Mouse (Mus musculus): ENCODE results near the gene 9530003J23Rik. TPM values are rescaled to one million over a fixed set of nuclear protein-coding genes. Genes with fewer than 3 reads are reported as not detected.
A peak's percentile ranks its signal among the peaks of the same experiment; 100 is the strongest.

The 9530003J23Rik gene
- polyA plus RNA-seq, 1 experiment from 2014 or later = not detected

- Histone ChIP-seq H3K36me3 (ENCODE audit: control insufficient read depth, insufficient read depth, low read length) (no peaks in the 10 kb centered on the region), H3K27ac (ENCODE audit: low read length) (no peak overlapping the region), H3K4me1 (ENCODE audit: control insufficient read depth, insufficient read depth, low read length) (no peaks in the 10 kb centered on the region), H3K27me3 (replicated peaks; ENCODE audit: control insufficient read depth, insufficient read depth, low read length) (no peaks in the 10 kb centered on the region), H3K9me3 (ENCODE audit: control insufficient read depth, low read length) (no peaks in the 10 kb centered on the region), H3K4me3 (ENCODE audit: low read length) (no peak overlapping the region), H3K4me2 (ENCODE audit: low read depth, low read length) (no peak overlapping the region), H3K9ac (ENCODE audit: low read depth, low read length) (no peak overlapping the region)
- 73% methylated on average over 16 of the region's 16 CpGs for WGBS
- ATAC-seq = peak; percentile 75
These were observed 8.7 kb downstream of the 9530003J23Rik start for GRCm38 (mm10) chr10:117229826-117230225.

- Histone ChIP-seq H3K4me3 (ENCODE audit: low read length) (no peak overlapping the region), H3K4me2 (ENCODE audit: low read depth, low read length) (no peak overlapping the region), H3K27me3 (replicated peaks; ENCODE audit: control insufficient read depth, insufficient read depth, low read length) (no peaks in the 10 kb centered on the region), H3K4me1 (ENCODE audit: control insufficient read depth, insufficient read depth, low read length) (peaks cover 5% of the 10 kb centered on the region), H3K36me3 (ENCODE audit: control insufficient read depth, insufficient read depth, low read length) (no peaks in the 10 kb centered on the region; the same call in 1 of the 2 replicates), H3K27ac (ENCODE audit: low read length) (no peak overlapping the region), H3K9ac (ENCODE audit: low read depth, low read length) (no peak overlapping the region), H3K9me3 (ENCODE audit: control insufficient read depth, low read length) (no peaks in the 10 kb centered on the region)
- WGBS = 73% methylated on average over 3 of the region's 3 CpGs
- no peak for ATAC-seq
These were observed 12.5 kb downstream of the 9530003J23Rik start for GRCm38 (mm10) chr10:117226002-117226401.

GRCm38 (mm10) chr10:117225094-117225493, 13.4 kb downstream of the 9530003J23Rik start:
- H3K4me2 ChIP-seq (ENCODE audit: low read depth, low read length) = peak overlapping the region; percentile 48
- ATAC-seq = no peak
- H3K9ac ChIP-seq (ENCODE audit: low read depth, low read length) = peak overlapping the region; percentile 98
- H3K27ac ChIP-seq (ENCODE audit: low read length) = peak overlapping the region; percentile 99; the same call in 1 of the 2 replicates
- no peaks in the 10 kb centered on the region for H3K9me3 ChIP-seq (ENCODE audit: control insufficient read depth, low read length)
- H3K27me3 ChIP-seq (replicated peaks; ENCODE audit: control insufficient read depth, insufficient read depth, low read length) = no peaks in the 10 kb centered on the region
- peaks cover 5% of the 10 kb centered on the region; the same call in 1 of the 2 replicates for H3K36me3 ChIP-seq (ENCODE audit: control insufficient read depth, insufficient read depth, low read length)
- H3K4me1 ChIP-seq (ENCODE audit: control insufficient read depth, insufficient read depth, low read length) = peaks cover 5% of the 10 kb centered on the region
- H3K4me3 ChIP-seq (ENCODE audit: low read length) = peak overlapping the region; percentile 88
- 59% methylated on average over 8 of the region's 8 CpGs for WGBS

GRCm38 (mm10) chr10:117224102-117224990, 14.2 kb downstream of the 9530003J23Rik start, which contains the start of gene Yeats4:
Gene Yeats4 (minus strand): TSS chr10:117224507.
- Histone ChIP-seq H3K27me3 (replicated peaks; ENCODE audit: control insufficient read depth, insufficient read depth, low read length) (no peaks in the 10 kb centered on the region), H3K4me3 (ENCODE audit: low read length) (peak within 1 kb of the TSS; percentile 88), H3K36me3 (ENCODE audit: control insufficient read depth, insufficient read depth, low read length) (peaks cover 11% of the 10 kb centered on the region; the same call in 1 of the 2 replicates), H3K9me3 (ENCODE audit: control insufficient read depth, low read length) (no peaks in the 10 kb centered on the region), H3K4me2 (ENCODE audit: low read depth, low read length) (peak within 1 kb of the TSS; percentile 69), H3K4me1 (ENCODE audit: control insufficient read depth, insufficient read depth, low read length) (peaks cover 5% of the 10 kb centered on the region), H3K27ac (ENCODE audit: low read length) (peak within 1 kb of the TSS; percentile 99), H3K9ac (ENCODE audit: low read depth, low read length) (peak within 1 kb of the TSS; percentile 98)
- peak; percentile 98 for ATAC-seq
- WGBS = 1% methylated on average over 63 of the region's 63 CpGs

GRCm38 (mm10) chr10:117223758-117224101, 14.8 kb downstream of the 9530003J23Rik start:
- Histone ChIP-seq H3K9ac (ENCODE audit: low read depth, low read length) (peak overlapping the region; percentile 98), H3K36me3 (ENCODE audit: control insufficient read depth, insufficient read depth, low read length) (peaks cover 12% of the 10 kb centered on the region; the same call in 1 of the 2 replicates), H3K27ac (ENCODE audit: low read length) (no peak overlapping the region), H3K4me2 (ENCODE audit: low read depth, low read length) (peak overlapping the region; percentile 69), H3K9me3 (ENCODE audit: control insufficient read depth, low read length) (no peaks in the 10 kb centered on the region), H3K4me3 (ENCODE audit: low read length) (peak overlapping the region; percentile 88), H3K27me3 (replicated peaks; ENCODE audit: control insufficient read depth, insufficient read depth, low read length) (no peaks in the 10 kb centered on the region), H3K4me1 (ENCODE audit: control insufficient read depth, insufficient read depth, low read length) (peaks cover 5% of the 10 kb centered on the region)
- peak; percentile 57; the same call in 1 of the 2 replicates for ATAC-seq
- under 1% methylated on average over 9 of the region's 9 CpGs for whole genome bisulfite sequencing

- Histone ChIP-seq H3K27me3 (replicated peaks; ENCODE audit: control insufficient read depth, insufficient read depth, low read length) (no peaks in the 10 kb centered on the region), H3K36me3 (ENCODE audit: control insufficient read depth, insufficient read depth, low read length) (peaks cover 19% of the 10 kb centered on the region), H3K4me2 (ENCODE audit: low read depth, low read length) (peak overlapping the region; percentile 22; the same call in 1 of the 2 replicates), H3K4me3 (ENCODE audit: low read length) (0 out of 2 replicates have a peak overlapping the region, but pooled peaks have one; percentile 2), H3K9me3 (ENCODE audit: control insufficient read depth, low read length) (no peaks in the 10 kb centered on the region), H3K4me1 (ENCODE audit: control insufficient read depth, insufficient read depth, low read length) (peaks cover 5% of the 10 kb centered on the region), H3K9ac (ENCODE audit: low read depth, low read length) (no peak overlapping the region), H3K27ac (ENCODE audit: low read length) (no peak overlapping the region)
- 69% methylated on average over 3 of the region's 3 CpGs for WGBS
- ATAC-seq = no peak
These were observed 15.7 kb downstream of the 9530003J23Rik start for GRCm38 (mm10) chr10:117222821-117223220.

- peaks cover 42% of the 10 kb centered on the region for H3K36me3 ChIP-seq (ENCODE audit: control insufficient read depth, insufficient read depth, low read length)
- peaks cover 5% of the 10 kb centered on the region for H3K4me1 ChIP-seq (ENCODE audit: control insufficient read depth, insufficient read depth, low read length)
- H3K9me3 ChIP-seq (ENCODE audit: control insufficient read depth, low read length) = no peaks in the 10 kb centered on the region
- H3K9ac ChIP-seq (ENCODE audit: low read depth, low read length) = no peak overlapping the region
- no peak overlapping the region for H3K27ac ChIP-seq (ENCODE audit: low read length)
- H3K4me2 ChIP-seq (ENCODE audit: low read depth, low read length) = no peak overlapping the region
- H3K4me3 ChIP-seq (ENCODE audit: low read length) = no peak overlapping the region
- H3K27me3 ChIP-seq (replicated peaks; ENCODE audit: control insufficient read depth, insufficient read depth, low read length) = no peaks in the 10 kb centered on the region
- 92% methylated on average over 8 of the region's 8 CpGs for WGBS
- no peak for ATAC-seq
These were observed 20.2 kb downstream of the 9530003J23Rik start for GRCm38 (mm10) chr10:117218351-117218750.

- 79% methylated on average over 20 of the region's 20 CpGs for WGBS
- peak; percentile 11; the same call in 1 of the 2 replicates for ATAC-seq
- peaks cover 42% of the 10 kb centered on the region for H3K36me3 ChIP-seq (ENCODE audit: control insufficient read depth, insufficient read depth, low read length)
These were observed 21.2 kb downstream of the 9530003J23Rik start for GRCm38 (mm10) chr10:117217246-117217840.

GRCm38 (mm10) chr10:117216793-117217192, 21.7 kb downstream of the 9530003J23Rik start:
- Histone ChIP-seq H3K36me3 (ENCODE audit: control insufficient read depth, insufficient read depth, low read length) (peaks cover 42% of the 10 kb centered on the region), H3K27ac (ENCODE audit: low read length) (no peak overlapping the region), H3K4me3 (ENCODE audit: low read length) (no peak overlapping the region), H3K4me1 (ENCODE audit: control insufficient read depth, insufficient read depth, low read length) (no peaks in the 10 kb centered on the region), H3K9me3 (ENCODE audit: control insufficient read depth, low read length) (no peaks in the 10 kb centered on the region), H3K9ac (ENCODE audit: low read depth, low read length) (no peak overlapping the region), H3K4me2 (ENCODE audit: low read depth, low read length) (no peak overlapping the region), H3K27me3 (replicated peaks; ENCODE audit: control insufficient read depth, insufficient read depth, low read length) (no peaks in the 10 kb centered on the region)
- 67% methylated on average over 5 of the region's 5 CpGs for WGBS
- ATAC-seq = peak; percentile 46; the same call in 1 of the 2 replicates

More at GRCm38 (mm10) chr10:117217246-117217840, 21.2 kb downstream of the 9530003J23Rik start:
- H3K9me3 ChIP-seq (ENCODE audit: control insufficient read depth, low read length) = no peaks in the 10 kb centered on the region
- no peak overlapping the region for H3K9ac ChIP-seq (ENCODE audit: low read depth, low read length)
- H3K27me3 ChIP-seq (replicated peaks; ENCODE audit: control insufficient read depth, insufficient read depth, low read length) = no peaks in the 10 kb centered on the region
- H3K27ac ChIP-seq (ENCODE audit: low read length) = no peak overlapping the region
- H3K4me3 ChIP-seq (ENCODE audit: low read length) = no peak overlapping the region
- H3K4me1 ChIP-seq (ENCODE audit: control insufficient read depth, insufficient read depth, low read length) = no peaks in the 10 kb centered on the region
- H3K4me2 ChIP-seq (ENCODE audit: low read depth, low read length) = no peak overlapping the region
